8 mouse cellular contexts compared by ENCODE assay signal in genomic region chr2:127482533-127482911, GRCm38 (mm10). TPM values are rescaled to one million over a fixed set of nuclear protein-coding genes. Genes with fewer than 3 reads are reported as not detected.
DNase-seq lines count a peak whose midpoint lies in the region; ATAC-seq and TF ChIP-seq lines count a peak whose summit lies in the region.

No protein-coding gene starts in this region.

- TF ChIP-seq CTCF in embryonic fibroblast, embryonic 13.5 days (IDR thresholded peaks at IDR 0.05; ENCODE audit: borderline replicate concordance, insufficient read depth, low read length) = no peak

- H3K27me3 ChIP-seq in heart, embryonic 15.5 days = peaks cover 76% of the 10 kb centered on the region

- under 1% methylated on average over 21 of the region's 21 CpGs for WGBS in heart, embryonic 15.5 days

- H3K4me3 ChIP-seq in embryonic fibroblast, embryonic 13.5 days (ENCODE audit: insufficient read depth, low read length) = peak overlapping the region; percentile 55
- peak overlapping the region; percentile 64 for H3K4me3 ChIP-seq in heart, embryonic 15.5 days

- DNase-seq in 3T3-L1 (ENCODE audit: low read depth, low spot score) (peak; percentile 46), NIH3T3 (ENCODE audit: low read depth) (peak; percentile 58)
- DNase-seq in kidney, postnatal 10 days = peak; percentile 92
- peak; percentile 77 for DNase-seq in lung, postnatal 36 days
- DNase-seq in right cerebral cortex, postnatal 14 days = peak; percentile 45
- no peak for DNase-seq in c-Kit-positive CD71-positive TER-119-positive erythroid progenitor cells, embryonic 14.5 days (ENCODE audit: low spot score)

- H3K9me3 ChIP-seq in heart, embryonic 15.5 days (replicated peaks) = no peaks in the 10 kb centered on the region

- peak overlapping the region; percentile 94 for H3K4me2 ChIP-seq in heart, embryonic 15.5 days

- peak; percentile 47; the same call in 1 of the 2 replicates for TF ChIP-seq POLR2A in embryonic fibroblast, embryonic 13.5 days (IDR thresholded peaks at IDR 0.05; ENCODE audit: low read depth, low read length)

- H3K4me1 ChIP-seq in embryonic fibroblast, embryonic 13.5 days (ENCODE audit: control insufficient read depth, insufficient read depth, low read length) = peaks cover 5% of the 10 kb centered on the region
- H3K4me1 ChIP-seq in heart, embryonic 15.5 days (replicated peaks) = peaks cover 36% of the 10 kb centered on the region

- peak; percentile 77 for ATAC-seq in heart, embryonic 15.5 days (replicated peaks; ENCODE audit: insufficient number of reproducible peaks, insufficient read depth, low FRiP score, low read depth)

- peak overlapping the region; percentile 46 for H3K9ac ChIP-seq in heart, embryonic 15.5 days

- H3K27ac ChIP-seq in embryonic fibroblast, embryonic 13.5 days (ENCODE audit: insufficient read depth, low read length) = peak overlapping the region; percentile 23; the same call in 1 of the 2 replicates
- H3K27ac ChIP-seq in heart, embryonic 15.5 days = peak overlapping the region; percentile 5; the same call in 1 of the 2 replicates

- H3K36me3 ChIP-seq in heart, embryonic 15.5 days = no peaks in the 10 kb centered on the region

RNA-seq across cellular contexts. Expression of gene Fahd2a, which starts 38.2 kb away (rescaled TPM):
- 5.1 and 12.3 TPM in 2 replicates for polyA plus RNA-seq in embryonic fibroblast, embryonic 13.5 days (2011; ENCODE audit: insufficient read length, low read depth, missing spikeins)
- polyA plus RNA-seq in heart, embryonic 15.5 days (2015; fragmentation: Nextera tagmentation; extraction: Ambion mirVana) = 27.1 and 30.8 TPM in 2 replicates

RNA-seq across cellular contexts. Expression of gene Kcnip3, which starts 39.4 kb away (rescaled TPM):
- polyA plus RNA-seq in embryonic fibroblast, embryonic 13.5 days (2011; ENCODE audit: insufficient read length, low read depth, missing spikeins) = 2.1 and 2.2 TPM in 2 replicates
- 0.86 and 2.3 TPM in 2 replicates for polyA plus RNA-seq in heart, embryonic 15.5 days (2015; fragmentation: Nextera tagmentation; extraction: Ambion mirVana)

RNA-seq across cellular contexts. Expression of gene Gpat2, which starts 57.5 kb away (rescaled TPM):
- polyA plus RNA-seq in embryonic fibroblast, embryonic 13.5 days (2011; ENCODE audit: insufficient read length, low read depth, missing spikeins) = not detected in 2 replicates
- 0.34 and 0.35 TPM in 2 replicates for polyA plus RNA-seq in heart, embryonic 15.5 days (2015; fragmentation: Nextera tagmentation; extraction: Ambion mirVana)

RNA-seq across cellular contexts. Expression of gene Prom2, which starts 58.7 kb away (rescaled TPM):
- polyA plus RNA-seq in embryonic fibroblast, embryonic 13.5 days (2011; ENCODE audit: insufficient read length, low read depth, missing spikeins) = not detected in 2 replicates
- polyA plus RNA-seq in heart, embryonic 15.5 days (2015; fragmentation: Nextera tagmentation; extraction: Ambion mirVana) = 0.08 and 0.43 TPM in 2 replicates
